Mouse (Mus musculus) C2C12 (cell line): ENCODE results near the gene Nefh.

ENCODE experiments used
- CEBPB ChIP-seq: IDR thresholded peaks from one replicate; pipeline ENCODE4 v1.6.1; 2011; ENCODE audit warnings: low read depth, mild to moderate bottlenecking, control low read depth, moderate library complexity
- CTCF ChIP-seq: IDR thresholded peaks from one replicate; pipeline ENCODE4 v1.5.1; 2011; ENCODE audit not compliant: control insufficient read depth, insufficient read depth, insufficient read length
- FOSL1 ChIP-seq: IDR thresholded peaks from one replicate; pipeline ENCODE4 v1.8.0; 2011; ENCODE audit warnings: mild to moderate bottlenecking, low read length; ENCODE audit not compliant: poor library complexity, insufficient read depth, severe bottlenecking
- MAX ChIP-seq: IDR thresholded peaks from one replicate; pipeline ENCODE4 v1.6.1; 2011; ENCODE audit warnings: mild to moderate bottlenecking, control low read depth
- MYOD1 ChIP-seq: IDR thresholded peaks from one replicate; pipeline ENCODE4 v1.6.1; 2011; ENCODE audit warnings: low read depth; ENCODE audit not compliant: control insufficient read depth, insufficient read length
- MYOG ChIP-seq: IDR thresholded peaks from one replicate; pipeline ENCODE4 v1.6.1; 2011; ENCODE audit not compliant: control insufficient read depth, insufficient read length; ENCODE audit errors: extremely low read depth
- USF1 ChIP-seq: IDR thresholded peaks from one replicate; pipeline ENCODE4 v1.6.1; 2011; ENCODE audit warnings: low read depth, mild to moderate bottlenecking, control low read depth, moderate library complexity

GRCm38 (mm10) chr11:4906231-4906630, 41.6 kb downstream of the Nefh start:
- TF ChIP-seq USF1 (no peak), CTCF (no peak), MAX (no peak), MYOD1 (no peak), MYOG (no peak), CEBPB (no peak), FOSL1 (no peak)
